Comparison of ENCODE assay signal across 18 mouse cellular contexts in the genomic region with DNA sequence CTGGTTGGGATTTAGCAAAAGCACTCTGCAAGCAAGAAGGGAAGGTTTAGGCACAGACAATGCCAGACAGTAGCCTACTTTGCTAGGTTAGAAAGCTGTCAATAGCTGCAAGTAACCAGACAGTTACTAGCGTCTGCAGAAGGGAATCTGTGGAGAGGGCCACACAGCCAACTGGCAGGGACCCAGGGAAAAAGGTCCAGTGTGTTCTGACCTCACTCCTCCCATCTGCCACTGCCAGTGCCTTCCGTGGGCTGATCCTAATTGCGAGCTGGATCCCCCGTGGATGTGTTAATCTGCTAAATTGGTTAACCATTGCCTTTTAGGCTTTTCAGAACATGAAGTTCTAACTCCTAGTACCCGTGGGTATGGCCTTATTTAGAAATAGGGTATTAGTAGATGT. TPM values are rescaled to one million over a fixed set of nuclear protein-coding genes. Genes with fewer than 3 reads are reported as not detected.
A peak's percentile ranks its signal among the peaks of the same experiment; 100 is the strongest.
DNase-seq lines count a peak whose midpoint lies in the region; ATAC-seq lines count a peak whose summit lies in the region.
"Had no signal": no experiment of that assay in that cellular context is flagged by ENCODE, and none has a peak within 500 bp of the region (broad histone marks: within the 10 kb centered on the region; RNA-seq: fewer than 3 reads in every experiment).

No protein-coding gene starts in this region.

- H3K9me3 ChIP-seq in kidney, embryonic 14.5 days (ENCODE audit: control insufficient read depth, low read length): no peaks in the 10 kb centered on the region
- H3K9me3 ChIP-seq: embryonic facial prominence, embryonic 12.5 days; forebrain, embryonic 10.5 days; hindbrain, embryonic 15.5 days; liver, embryonic 13.5 days; midbrain, embryonic 12.5 days had no signal

- 72% methylated on average over 5 of the region's 5 CpGs for WGBS in kidney, embryonic 14.5 days

- ATAC-seq in kidney, embryonic 14.5 days (ENCODE audit: low FRiP score, low TSS enrichment): no peak

- H3K4me3 ChIP-seq in kidney, embryonic 14.5 days (ENCODE audit: low read length): no peak overlapping the region
- H3K4me3 ChIP-seq: embryonic facial prominence, embryonic 12.5 days; forebrain, embryonic 10.5 days; hindbrain, embryonic 15.5 days; liver, embryonic 13.5 days; midbrain, embryonic 12.5 days had no signal

- H3K4me1 ChIP-seq in kidney, embryonic 14.5 days (ENCODE audit: control insufficient read depth, insufficient read depth, low read length): no peaks in the 10 kb centered on the region
- H3K4me1 ChIP-seq: embryonic facial prominence, embryonic 12.5 days; hindbrain, embryonic 15.5 days; liver, embryonic 13.5 days; midbrain, embryonic 12.5 days had no signal

- peaks cover 26% of the 10 kb centered on the region for H3K36me3 ChIP-seq in kidney, embryonic 14.5 days (ENCODE audit: control insufficient read depth, insufficient read depth, low read length)

- no peak overlapping the region for H3K4me2 ChIP-seq in kidney, embryonic 14.5 days (replicated peaks; ENCODE audit: low read depth, low read length)
- H3K4me2 ChIP-seq: embryonic facial prominence, embryonic 12.5 days; hindbrain, embryonic 15.5 days; liver, embryonic 13.5 days; midbrain, embryonic 12.5 days had no signal

- no peaks in the 10 kb centered on the region for H3K27me3 ChIP-seq in kidney, embryonic 14.5 days (ENCODE audit: control insufficient read depth, insufficient read depth, low read length)
- H3K27me3 ChIP-seq: embryonic facial prominence, embryonic 12.5 days; hindbrain, embryonic 15.5 days; liver, embryonic 13.5 days; midbrain, embryonic 12.5 days had no signal

- no peak overlapping the region for H3K27ac ChIP-seq in kidney, embryonic 14.5 days (ENCODE audit: low read depth, low read length)
- H3K27ac ChIP-seq: embryonic facial prominence, embryonic 12.5 days; forebrain, embryonic 10.5 days; hindbrain, embryonic 15.5 days; liver, embryonic 13.5 days; midbrain, embryonic 12.5 days had no signal

- peak; percentile 27 for DNase-seq in adrenal gland, postnatal 25 days
- no peak for DNase-seq in adrenal gland, adult 18-20 months (ENCODE audit: low spot score in 2 of 2)
- peak; percentile 72 for DNase-seq in kidney, adult 9 months
- DNase-seq in brain, adult 2 months (ENCODE audit: low read depth, low spot score): peak; percentile 62
- peak; percentile 31 for DNase-seq in gastrocnemius, postnatal 25 days
- DNase-seq in layer of hippocampus, postnatal 25 days (ENCODE audit: extremely low spot score in 1 of 2, low spot score in 1 of 2): no peak
- DNase-seq in yolk sac, embryonic 10.5 days (ENCODE audit: low spot score): no peak
- DNase-seq: kidney, postnatal 14 days; liver, embryonic 13.5 days; lung, postnatal 14 days had no signal

- H3K9ac ChIP-seq in kidney, embryonic 14.5 days (ENCODE audit: low read depth, low read length): no peak overlapping the region
- H3K9ac ChIP-seq: embryonic facial prominence, embryonic 12.5 days; hindbrain, embryonic 15.5 days; liver, embryonic 13.5 days; midbrain, embryonic 12.5 days had no signal

RNA-seq across cellular contexts. Expression of a gene that starts 14.7 kb away (rescaled TPM):
- total RNA-seq in adrenal gland, postnatal 25 days (2021): 79.3 and 93.6 TPM in 2 replicates
- 100 to 1,000 TPM in 1 of 2 experiments, 10 to 100 TPM in 1; 79.4 to 118 TPM for total RNA-seq in adrenal gland, adult 18-20 months (2021)
- 96.6 and 108 TPM in 2 replicates for polyA plus RNA-seq in kidney, embryonic 14.5 days (2014; fragmentation: Nextera tagmentation; extraction: Ambion mirVana)
- total RNA-seq in gastrocnemius, postnatal 25 days (2021): 10 to 100 TPM; 25.6 to 27.3 TPM
- 10 to 100 TPM; 54.0 to 56.2 TPM for total RNA-seq in layer of hippocampus, postnatal 25 days (2021)

RNA-seq across cellular contexts. Expression of a gene that starts 15.2 kb away (rescaled TPM):
- total RNA-seq in adrenal gland, postnatal 25 days (2021): 12.6 and 15.2 TPM in 2 replicates
- 10 to 100 TPM; 15.1 to 17.4 TPM for total RNA-seq in adrenal gland, adult 18-20 months (2021)
- 26.0 and 29.7 TPM in 2 replicates for polyA plus RNA-seq in kidney, embryonic 14.5 days (2014; fragmentation: Nextera tagmentation; extraction: Ambion mirVana)
- 1 to 10 TPM; 3.4 to 3.8 TPM for total RNA-seq in gastrocnemius, postnatal 25 days (2021)
- total RNA-seq in layer of hippocampus, postnatal 25 days (2021): 10 to 100 TPM; 17.6 to 18.3 TPM

RNA-seq across cellular contexts. Expression of a gene that starts 35.3 kb away (rescaled TPM):
- total RNA-seq in adrenal gland, postnatal 25 days (2021): 40.3 and 41.1 TPM in 2 replicates
- total RNA-seq in adrenal gland, adult 18-20 months (2021): 10 to 100 TPM; 33.8 to 37.2 TPM
- 201 and 241 TPM in 2 replicates for polyA plus RNA-seq in kidney, embryonic 14.5 days (2014; fragmentation: Nextera tagmentation; extraction: Ambion mirVana)
- total RNA-seq in gastrocnemius, postnatal 25 days (2021): 10 to 100 TPM; 17.6 to 19.0 TPM
- 10 to 100 TPM; 36.8 to 37.5 TPM for total RNA-seq in layer of hippocampus, postnatal 25 days (2021)

RNA-seq across cellular contexts. Expression of a gene that starts 50.7 kb away (rescaled TPM):
- total RNA-seq in adrenal gland, postnatal 25 days (2021): not detected in 2 replicates
- not detected for total RNA-seq in adrenal gland, adult 18-20 months (2021)
- polyA plus RNA-seq in kidney, embryonic 14.5 days (2014; fragmentation: Nextera tagmentation; extraction: Ambion mirVana): not detected in 2 replicates
- total RNA-seq in gastrocnemius, postnatal 25 days (2021): not detected
- total RNA-seq in layer of hippocampus, postnatal 25 days (2021): not detected
- polyA plus RNA-seq: embryonic facial prominence, embryonic 12.5 days; forebrain, embryonic 10.5 days; heart, embryonic 14.5 days; hindbrain, embryonic 15.5 days; liver, embryonic 13.5 days; midbrain, embryonic 12.5 days; small intestine, adult 2 months; stomach, embryonic 16.5 days had no signal

Comparison
In these comparisons a context has a peak if more than half of its experiments do, and no peak if none do; other contexts are left out.
1. DNase-seq: peak in adrenal gland, postnatal 25 days (single experiment), kidney, adult 9 months (single experiment), brain, adult 2 months (single experiment) and gastrocnemius, postnatal 25 days (single experiment); none in adrenal gland, adult 18-20 months (0 of 2), layer of hippocampus, postnatal 25 days (0 of 2) and yolk sac, embryonic 10.5 days (single experiment).